Mouse (Mus musculus): ENCODE measurements around the gene Fam3b.

The Fam3b gene

GRCm38 (mm10) chr16:97437448-97438056, 77.1 kb downstream of the Fam3b start:
- in situ Hi-C loops (cut with MboI; ENCODE audit: low pct_unique_long_range_greater_than_20kb in 1 of 2, low sequenced_read_pairs in 2 of 2, unreplicated experiment in 1 of 2): no loop called here

- in situ Hi-C loops (cut with MboI; ENCODE audit: low pct_unique_long_range_greater_than_20kb in 1 of 2, low sequenced_read_pairs in 2 of 2, unreplicated experiment in 1 of 2): no loop called here
Measured at GRCm38 (mm10) chr16:97434206-97434605, 80.4 kb downstream of the Fam3b start.

- in situ Hi-C loops (cut with MboI; ENCODE audit: low pct_unique_long_range_greater_than_20kb in 1 of 2, low sequenced_read_pairs in 2 of 2, unreplicated experiment in 1 of 2): no loop called here
Measured at GRCm38 (mm10) chr16:97431328-97431727, 83.3 kb downstream of the Fam3b start.

- in situ Hi-C loops (cut with MboI; ENCODE audit: low pct_unique_long_range_greater_than_20kb in 1 of 2, low sequenced_read_pairs in 2 of 2, unreplicated experiment in 1 of 2): no loop called here
Measured at GRCm38 (mm10) chr16:97430091-97430490, 84.5 kb downstream of the Fam3b start.

GRCm38 (mm10) chr16:97428026-97428425, 86.6 kb downstream of the Fam3b start:
- in situ Hi-C loops (cut with MboI; ENCODE audit: low pct_unique_long_range_greater_than_20kb in 1 of 2, low sequenced_read_pairs in 2 of 2, unreplicated experiment in 1 of 2): no loop called here

- in situ Hi-C loops (cut with MboI; ENCODE audit: low pct_unique_long_range_greater_than_20kb in 1 of 2, low sequenced_read_pairs in 2 of 2, unreplicated experiment in 1 of 2): no loop called here
Measured at GRCm38 (mm10) chr16:97423627-97424026, 91.0 kb downstream of the Fam3b start.

GRCm38 (mm10) chr16:97421671-97422070, 92.9 kb downstream of the Fam3b start:
- in situ Hi-C loops (cut with MboI; ENCODE audit: low pct_unique_long_range_greater_than_20kb in 1 of 2, low sequenced_read_pairs in 2 of 2, unreplicated experiment in 1 of 2): no loop called here

Data from mouse embryonic stem cell (cell line).